Mouse (Mus musculus): ENCODE results near the gene Ttc21a. TPM values are rescaled to one million over a fixed set of nuclear protein-coding genes. Genes with fewer than 3 reads are reported as not detected.
A peak's percentile ranks its signal among the peaks of the same experiment; 100 is the strongest.

Ttc21a gene
- polyA plus RNA-seq, 1 experiment from 2014 or later = 0.22 TPM

- Histone ChIP-seq H3K27me3 (no peaks in the 10 kb centered on the region), H3K36me3 (replicated peaks) (no peaks in the 10 kb centered on the region), H3K9me3 (replicated peaks) (no peaks in the 10 kb centered on the region), H3K4me3 (replicated peaks) (no peak overlapping the region), H3K4me2 (no peak overlapping the region), H3K27ac (replicated peaks) (no peak overlapping the region), H3K9ac (no peak overlapping the region), H3K4me1 (replicated peaks) (peaks cover 19% of the 10 kb centered on the region; the same call in 1 of the 2 replicates)
- 46% methylated on average over 3 of the region's 3 CpGs for WGBS (ENCODE audit: insufficient replicate concordance)
- ATAC-seq (ENCODE audit: insufficient read depth) = no peak
These were observed 27.8 kb downstream of the Ttc21a start for GRCm38 (mm10) chr9:119965186-119965585.

- 80% methylated on average over 26 of the region's 26 CpGs for WGBS (ENCODE audit: insufficient replicate concordance)
- no peak overlapping the region for H3K9ac ChIP-seq
These were observed 29.0 kb downstream of the Ttc21a start for GRCm38 (mm10) chr9:119966221-119966910.

GRCm38 (mm10) chr9:119969811-119970210 lies 32.4 kb downstream of the Ttc21a start:
- peak; percentile 26; the same call in 1 of the 2 replicates for ATAC-seq (ENCODE audit: insufficient read depth)
- Histone ChIP-seq H3K4me3 (replicated peaks) (no peak overlapping the region), H3K36me3 (replicated peaks) (peaks cover 31% of the 10 kb centered on the region), H3K4me1 (replicated peaks) (0 out of 2 replicates have a peak, but pooled peaks cover 3% of the 10 kb centered on the region), H3K4me2 (no peak overlapping the region), H3K27me3 (no peaks in the 10 kb centered on the region), H3K9ac (no peak overlapping the region), H3K27ac (replicated peaks) (no peak overlapping the region), H3K9me3 (replicated peaks) (no peaks in the 10 kb centered on the region)
- 65% methylated on average over 7 of the region's 7 CpGs for WGBS (ENCODE audit: insufficient replicate concordance)

More at GRCm38 (mm10) chr9:119966221-119966910, 29.0 kb downstream of the Ttc21a start:
- no peak for ATAC-seq (ENCODE audit: insufficient read depth)
- Histone ChIP-seq H3K9me3 (replicated peaks) (no peaks in the 10 kb centered on the region), H3K4me1 (replicated peaks) (peaks cover 22% of the 10 kb centered on the region; the same call in 1 of the 2 replicates), H3K36me3 (replicated peaks) (0 out of 2 replicates have a peak, but pooled peaks cover 4% of the 10 kb centered on the region), H3K4me2 (no peak overlapping the region), H3K4me3 (replicated peaks) (no peak overlapping the region), H3K27me3 (no peaks in the 10 kb centered on the region), H3K27ac (replicated peaks) (no peak overlapping the region)

GRCm38 (mm10) chr9:119970221-119970620 lies 32.8 kb downstream of the Ttc21a start:
- no peak for ATAC-seq (ENCODE audit: insufficient read depth)

GRCm38 (mm10) chr9:119970763-119971656 lies 33.6 kb downstream of the Ttc21a start:
- H3K27ac ChIP-seq (replicated peaks) = no peak overlapping the region
- 75% methylated on average over 7 of the region's 7 CpGs for WGBS (ENCODE audit: insufficient replicate concordance)
- H3K4me3 ChIP-seq (replicated peaks) = no peak overlapping the region

More at GRCm38 (mm10) chr9:119970221-119970620, 32.8 kb downstream of the Ttc21a start:
- Histone ChIP-seq H3K4me1 (replicated peaks) (0 out of 2 replicates have a peak, but pooled peaks cover 3% of the 10 kb centered on the region), H3K4me2 (no peak overlapping the region), H3K4me3 (replicated peaks) (no peak overlapping the region), H3K9ac (no peak overlapping the region), H3K27me3 (no peaks in the 10 kb centered on the region), H3K36me3 (replicated peaks) (peaks cover 34% of the 10 kb centered on the region), H3K27ac (replicated peaks) (no peak overlapping the region), H3K9me3 (replicated peaks) (no peaks in the 10 kb centered on the region)
- 29% methylated on average over 6 of the region's 6 CpGs for WGBS (ENCODE audit: insufficient replicate concordance)

GRCm38 (mm10) chr9:119972166-119972565 lies 34.8 kb downstream of the Ttc21a start:
- no peak overlapping the region for H3K4me3 ChIP-seq (replicated peaks)
- peaks cover 35% of the 10 kb centered on the region for H3K36me3 ChIP-seq (replicated peaks)
- 81% methylated on average over 10 of the region's 10 CpGs for whole genome bisulfite sequencing (ENCODE audit: insufficient replicate concordance)
- no peak overlapping the region for H3K4me2 ChIP-seq
- ATAC-seq (ENCODE audit: insufficient read depth) = no peak
- no peak overlapping the region for H3K27ac ChIP-seq (replicated peaks)
- H3K9me3 ChIP-seq (replicated peaks) = no peaks in the 10 kb centered on the region
- no peaks in the 10 kb centered on the region for H3K27me3 ChIP-seq
- H3K9ac ChIP-seq = no peak overlapping the region
- peaks cover 12% of the 10 kb centered on the region for H3K4me1 ChIP-seq (replicated peaks)

More at GRCm38 (mm10) chr9:119970763-119971656, 33.6 kb downstream of the Ttc21a start:
- Histone ChIP-seq H3K36me3 (replicated peaks) (peaks cover 35% of the 10 kb centered on the region), H3K27me3 (no peaks in the 10 kb centered on the region), H3K4me2 (no peak overlapping the region), H3K4me1 (replicated peaks) (0 out of 2 replicates have a peak, but pooled peaks cover 3% of the 10 kb centered on the region), H3K9ac (no peak overlapping the region), H3K9me3 (replicated peaks) (no peaks in the 10 kb centered on the region)
- no peak for ATAC-seq (ENCODE audit: insufficient read depth)

- Histone ChIP-seq H3K4me1 (replicated peaks) (peaks cover 16% of the 10 kb centered on the region), H3K27ac (replicated peaks) (no peak overlapping the region), H3K4me3 (replicated peaks) (no peak overlapping the region), H3K27me3 (no peaks in the 10 kb centered on the region), H3K9ac (no peak overlapping the region), H3K4me2 (no peak overlapping the region), H3K36me3 (replicated peaks) (peaks cover 35% of the 10 kb centered on the region), H3K9me3 (replicated peaks) (no peaks in the 10 kb centered on the region)
- ATAC-seq (ENCODE audit: insufficient read depth) = no peak
- 79% methylated on average over 12 of the region's 12 CpGs for WGBS (ENCODE audit: insufficient replicate concordance)
These were observed 35.2 kb downstream of the Ttc21a start for GRCm38 (mm10) chr9:119972582-119972981.

- H3K36me3 ChIP-seq (replicated peaks) = peaks cover 35% of the 10 kb centered on the region
- no peak overlapping the region for H3K9ac ChIP-seq
- H3K9me3 ChIP-seq (replicated peaks) = no peaks in the 10 kb centered on the region
- H3K27me3 ChIP-seq = no peaks in the 10 kb centered on the region
- H3K4me2 ChIP-seq = no peak overlapping the region
- no peak for ATAC-seq (ENCODE audit: insufficient read depth)
- H3K4me1 ChIP-seq (replicated peaks) = peaks cover 22% of the 10 kb centered on the region
- H3K4me3 ChIP-seq (replicated peaks) = no peak overlapping the region
- WGBS (ENCODE audit: insufficient replicate concordance) = 82% methylated on average over 23 of the region's 23 CpGs
- no peak overlapping the region for H3K27ac ChIP-seq (replicated peaks)
These were observed 35.9 kb downstream of the Ttc21a start for GRCm38 (mm10) chr9:119973281-119973680.

GRCm38 (mm10) chr9:119973869-119974520 lies 36.6 kb downstream of the Ttc21a start:
- peaks cover 35% of the 10 kb centered on the region for H3K36me3 ChIP-seq (replicated peaks)
- H3K27ac ChIP-seq (replicated peaks) = no peak overlapping the region
- 84% methylated on average over 27 of the region's 27 CpGs for WGBS (ENCODE audit: insufficient replicate concordance)
- no peaks in the 10 kb centered on the region for H3K27me3 ChIP-seq
- H3K4me3 ChIP-seq (replicated peaks) = no peak overlapping the region
- no peaks in the 10 kb centered on the region for H3K9me3 ChIP-seq (replicated peaks)
- no peak overlapping the region for H3K9ac ChIP-seq
- no peak overlapping the region for H3K4me2 ChIP-seq
- no peak for ATAC-seq (ENCODE audit: insufficient read depth)
- peaks cover 29% of the 10 kb centered on the region for H3K4me1 ChIP-seq (replicated peaks)

- Histone ChIP-seq H3K36me3 (replicated peaks) (peaks cover 35% of the 10 kb centered on the region), H3K4me3 (replicated peaks) (no peak overlapping the region), H3K27ac (replicated peaks) (no peak overlapping the region), H3K9me3 (replicated peaks) (no peaks in the 10 kb centered on the region), H3K27me3 (no peaks in the 10 kb centered on the region), H3K9ac (no peak overlapping the region), H3K4me2 (no peak overlapping the region), H3K4me1 (replicated peaks) (peaks cover 35% of the 10 kb centered on the region)
- no peak for ATAC-seq (ENCODE audit: insufficient read depth)
- WGBS (ENCODE audit: insufficient replicate concordance) = 72% methylated on average over 5 of the region's 5 CpGs
These were observed 37.2 kb downstream of the Ttc21a start for GRCm38 (mm10) chr9:119974609-119975008.
